8 mouse cellular contexts compared by ENCODE assay signal in genomic region chr8:10945939-10946740, GRCm38 (mm10).
DNase-seq lines count a peak whose midpoint lies in the region; ATAC-seq lines count a peak whose summit lies in the region.

No protein-coding gene starts in this region.

- H3K9me3 ChIP-seq in embryonic facial prominence, embryonic 12.5 days = no peaks in the 10 kb centered on the region
- H3K9me3 ChIP-seq in limb, embryonic 13.5 days = no peaks in the 10 kb centered on the region
- no peaks in the 10 kb centered on the region for H3K9me3 ChIP-seq in midbrain, embryonic 14.5 days (ENCODE audit: control insufficient read depth, low read length)

- H3K36me3 ChIP-seq in embryonic facial prominence, embryonic 12.5 days = no peaks in the 10 kb centered on the region
- H3K36me3 ChIP-seq in limb, embryonic 13.5 days = no peaks in the 10 kb centered on the region
- no peaks in the 10 kb centered on the region for H3K36me3 ChIP-seq in midbrain, embryonic 14.5 days (ENCODE audit: control insufficient read depth, insufficient read depth, low read length)

- no peak overlapping the region for H3K9ac ChIP-seq in embryonic facial prominence, embryonic 12.5 days
- H3K9ac ChIP-seq in limb, embryonic 13.5 days = peak overlapping the region; percentile 27; the same call in 1 of the 2 replicates
- H3K9ac ChIP-seq in midbrain, embryonic 14.5 days (replicated peaks; ENCODE audit: low read length) = peak overlapping the region; percentile 36; the same call in 1 of the 2 replicates

- DNase-seq in cerebellum, adult 18-20 months = peak; percentile 15 to 25
- DNase-seq in cerebellum, adult 11-12 months = no peak
- peak; percentile 100 for DNase-seq in heart, adult 11 months
- peak; percentile 95 for DNase-seq in kidney, adult 11 months
- peak; percentile 76 for DNase-seq in midbrain, embryonic 14.5 days
- DNase-seq in spleen, adult 18-20 months = peak; percentile 75

- peaks cover 38% of the 10 kb centered on the region for H3K4me1 ChIP-seq in embryonic facial prominence, embryonic 12.5 days
- peaks cover 49% of the 10 kb centered on the region for H3K4me1 ChIP-seq in limb, embryonic 13.5 days
- peaks cover 13% of the 10 kb centered on the region for H3K4me1 ChIP-seq in midbrain, embryonic 14.5 days (ENCODE audit: control insufficient read depth, insufficient read depth, low read length)

- 0 out of 2 replicates have a peak, but pooled peaks cover 2% of the 10 kb centered on the region for H3K27me3 ChIP-seq in embryonic facial prominence, embryonic 12.5 days
- no peaks in the 10 kb centered on the region for H3K27me3 ChIP-seq in limb, embryonic 13.5 days
- no peaks in the 10 kb centered on the region for H3K27me3 ChIP-seq in midbrain, embryonic 14.5 days (ENCODE audit: control insufficient read depth, insufficient read depth, low read length)

- H3K4me2 ChIP-seq in embryonic facial prominence, embryonic 12.5 days (replicated peaks) = peak overlapping the region; percentile 41
- peak overlapping the region; percentile 59 for H3K4me2 ChIP-seq in limb, embryonic 13.5 days (replicated peaks)
- peak overlapping the region; percentile 45 for H3K4me2 ChIP-seq in midbrain, embryonic 14.5 days (ENCODE audit: low read length)

- H3K4me3 ChIP-seq in embryonic facial prominence, embryonic 12.5 days = peak overlapping the region; percentile 13; the same call in 1 of the 2 replicates
- peak overlapping the region; percentile 23 for H3K4me3 ChIP-seq in limb, embryonic 13.5 days
- H3K4me3 ChIP-seq in midbrain, embryonic 14.5 days (replicated peaks; ENCODE audit: low read depth, low read length) = no peak overlapping the region

- WGBS in embryonic facial prominence, embryonic 12.5 days = 6% methylated on average over 23 of the region's 23 CpGs
- WGBS in limb, embryonic 13.5 days = 1% methylated on average over 23 of the region's 23 CpGs
- 3% methylated on average over 23 of the region's 23 CpGs for WGBS in midbrain, embryonic 14.5 days

- H3K27ac ChIP-seq in embryonic facial prominence, embryonic 12.5 days = peak overlapping the region; percentile 88
- H3K27ac ChIP-seq in limb, embryonic 13.5 days = peak overlapping the region; percentile 89
- H3K27ac ChIP-seq in midbrain, embryonic 14.5 days (replicated peaks; ENCODE audit: low read depth, low read length) = peak overlapping the region; percentile 58

- ATAC-seq in embryonic facial prominence, embryonic 12.5 days (ENCODE audit: insufficient number of reproducible peaks, insufficient read depth, low FRiP score, low TSS enrichment) = peak; percentile 78
- peak; percentile 91 for ATAC-seq in limb, embryonic 13.5 days (ENCODE audit: low FRiP score, low read depth)
- ATAC-seq in midbrain, embryonic 14.5 days (ENCODE audit: low FRiP score, low TSS enrichment) = peak; percentile 53; the same call in 1 of the 2 replicates
